Mouse (Mus musculus) heart, adult 2 months (tissue): ENCODE measurements around the gene Sptlc2. TPM values are rescaled to one million over a fixed set of nuclear protein-coding genes. Genes with fewer than 3 reads are reported as not detected.
A peak's percentile ranks its signal among the peaks of the same experiment; 100 is the strongest.

Experiments used
- DNase-seq, 2 experiments: peaks; one replicate each; pipeline ENCODE4 v3.0.0; 2021
- H3K27ac ChIP-seq: fragments of 200-600 bp; 2 replicates; pipeline ENCODE4 v1.8.1; 2022
- H3K27me3 ChIP-seq: fragments of 200-500 bp; 2 replicates; pipeline ENCODE4 v1.6.1; 2012; ENCODE audit warnings: mild to moderate bottlenecking, low read length, inconsistent platforms, mixed read lengths; ENCODE audit not compliant: control insufficient read depth, insufficient read depth
- H3K36me3 ChIP-seq: fragments of 200-500 bp; 2 replicates; pipeline ENCODE4 v1.6.1; 2012; ENCODE audit warnings: low read length, inconsistent platforms; ENCODE audit not compliant: control insufficient read depth, insufficient read depth
- H3K4me1 ChIP-seq: fragments of 200-500 bp; 2 replicates; pipeline ENCODE4 v1.6.1; 2011; ENCODE audit warnings: low read length; ENCODE audit not compliant: control insufficient read depth, insufficient read depth
- H3K4me3 ChIP-seq: fragments of 200-600 bp; 2 replicates; pipeline ENCODE4 v1.8.1; 2022
- H3K79me2 ChIP-seq: fragments of 200-500 bp; replicated peaks from 2 replicates; pipeline ENCODE4 v1.6.1; 2012; ENCODE audit warnings: mild to moderate bottlenecking, inconsistent platforms, low read length, moderate library complexity, mixed read lengths; ENCODE audit not compliant: control insufficient read depth, insufficient read depth
- H3K9ac ChIP-seq: fragments of 200-500 bp; 2 replicates; pipeline ENCODE4 v1.6.1; 2012; ENCODE audit warnings: low read depth, mild to moderate bottlenecking, control low read depth, inconsistent platforms, low read length, mixed read lengths
- CTCF ChIP-seq: fragments of 200-600 bp; IDR thresholded peaks from 2 replicates; pipeline ENCODE4 v1.8.1; 2022; ENCODE audit warnings: antibody characterized with exemption, mild to moderate bottlenecking, moderate library complexity
- EP300 ChIP-seq: fragments of 200-500 bp; IDR thresholded peaks from 2 replicates; pipeline ENCODE4 v1.6.1; 2011; ENCODE audit warnings: low read depth, low read length, control low read depth; ENCODE audit not compliant: insufficient read depth
- POLR2A ChIP-seq: fragments of 200-500 bp; IDR thresholded peaks from 2 replicates; pipeline ENCODE4 v1.6.1; 2011; ENCODE audit warnings: mild to moderate bottlenecking, low read depth, low read length, control low read depth; ENCODE audit not compliant: insufficient read depth
- WGBS: fragments of 180-500 bp; shearing (Covaris S2); methylation state at CpG from one replicate; pipeline ENCODE4 v1.1.7; 2018; 5-methylcytosine and 5-hydroxymethylcytosine counted together
- intact Hi-C: fragments of 180-260 bp; cut with DNase I; formaldehyde crosslinking; loops from one replicate; pipeline ENCODE4 v1.15.1; 2025
- microRNA-seq, 2 experiments: library from miRNA; unstranded; fragments of <30 nt; microRNA quantifications; one replicate each; pipeline ENCODE4 v1.2.0; 2021
- polyA plus RNA-seq: library from polyadenylated mRNA; depleted of rRNA; stranded (reverse); fragments of >200 nt; gene quantifications from 2 replicates; pipeline ENCODE4 v1.2.3, GENCODE M21; 2012; rRNA removed
- total RNA-seq, 2 experiments: library from RNA; stranded (reverse); gene quantifications; 2 replicates each; pipeline ENCODE4 v1.2.3; 2021

The Sptlc2 gene
- total and polyA plus RNA-seq, 3 experiments: 5.0 to 23.1 (median 21.1) TPM

DNA sequence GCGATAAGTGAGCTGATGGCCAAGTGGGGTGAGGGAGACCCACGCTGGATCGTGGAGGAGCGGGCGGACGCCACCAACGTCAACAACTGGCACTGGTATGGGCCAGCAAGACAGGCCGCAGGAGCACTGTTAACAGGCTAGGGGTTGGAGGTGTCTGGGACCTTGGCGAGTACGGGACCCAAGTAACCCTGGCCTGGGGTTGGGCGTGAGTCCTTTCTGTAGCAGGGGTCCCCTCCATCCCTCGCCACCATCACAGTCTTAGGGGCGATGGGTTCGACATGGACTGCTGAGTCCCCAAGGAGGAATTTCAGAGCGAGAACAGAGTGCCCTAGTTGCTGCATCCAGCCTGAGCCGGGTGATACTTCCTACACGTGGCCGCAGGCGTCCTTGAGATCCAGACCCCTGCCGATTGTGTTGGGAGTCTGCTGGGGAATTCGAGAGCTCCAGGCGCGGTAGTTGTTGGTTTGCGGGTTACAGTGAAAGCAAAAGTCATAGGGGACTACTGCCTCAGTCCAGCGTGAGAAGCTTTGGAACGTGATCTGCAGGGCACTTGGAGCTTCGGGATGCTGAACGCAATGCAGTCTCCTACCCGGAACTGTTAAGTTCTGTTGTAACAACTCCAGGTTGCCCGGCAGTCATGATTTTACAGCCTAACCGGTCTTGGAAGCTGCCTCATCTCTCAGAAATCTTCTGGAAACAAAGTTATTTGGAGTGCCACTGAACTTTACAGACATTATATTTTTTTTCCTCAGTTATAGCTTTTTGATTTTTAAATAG is 121.1 kb downstream of the Sptlc2 start:
- Histone ChIP-seq H3K4me3 (peak overlapping the region; percentile 74), H3K4me1 (peaks cover 2% of the 10 kb centered on the region), H3K79me2 (no peaks in the 10 kb centered on the region; the same call in 1 of the 2 replicates), H3K27me3 (no peaks in the 10 kb centered on the region), H3K36me3 (peaks cover 4% of the 10 kb centered on the region), H3K9ac (peak overlapping the region; percentile 92), H3K27ac (peak overlapping the region; percentile 93)
- no peak for TF ChIP-seq POLR2A
- no peak for TF ChIP-seq EP300
- no peak for TF ChIP-seq CTCF
- no peak for DNase-seq
- intact Hi-C loops: loop anchor here (1.0 to 5.0 kb wide), 2 partner anchors 120 to 145 kb away; partner anchors contain the start of genes Gstz1 and Pomt2
- WGBS: under 1% methylated on average over 31 of the region's 31 CpGs

DNA sequence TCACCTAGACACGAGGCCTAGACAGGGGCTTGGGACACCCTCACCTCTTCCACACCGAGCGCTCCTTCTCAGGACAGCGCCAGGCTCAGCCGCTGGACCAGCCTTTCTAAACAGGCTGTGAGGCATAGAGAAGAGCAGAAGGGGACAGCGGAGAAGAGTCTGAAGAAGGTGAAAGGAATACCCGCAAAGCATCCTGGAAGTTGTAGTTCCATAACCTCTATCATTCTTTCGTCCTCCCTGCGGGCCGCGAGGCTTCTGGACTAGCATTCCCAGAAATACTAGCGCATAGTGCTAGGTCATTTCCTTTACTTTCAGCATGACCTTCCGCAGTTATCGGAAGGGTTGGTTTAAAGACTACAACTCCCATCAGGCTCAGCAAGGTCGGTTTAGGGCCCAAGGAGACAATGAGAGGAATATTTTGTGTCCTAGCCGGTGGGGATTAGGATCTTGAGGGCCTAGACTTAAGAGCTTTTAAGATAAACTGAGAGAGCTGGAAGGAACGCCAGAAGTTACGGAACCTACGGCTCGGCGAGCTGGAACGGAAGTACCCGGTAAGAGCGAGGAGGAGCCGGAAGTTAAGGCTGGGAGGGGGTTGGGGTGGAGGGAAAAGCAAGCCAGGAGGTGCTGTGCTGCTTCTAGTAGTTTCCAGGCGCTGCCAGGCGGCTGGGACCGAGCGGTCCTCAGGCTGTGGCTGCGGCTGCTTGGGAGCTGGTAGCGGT is 121.9 kb downstream of the Sptlc2 start, which contains the start of the genes Vipas39 and Ahsa1:
Gene Vipas39 (minus strand): TSS at position 149 of the 719 bp plus-strand sequence.
Gene Ahsa1 (plus strand): TSS at position 372 of the 719 bp plus-strand sequence.
- DNase-seq: peak; percentile 87 to 93
- peaks cover 4% of the 10 kb centered on the region for H3K36me3 ChIP-seq
- peak; percentile 91 for TF ChIP-seq POLR2A
- peak; percentile 69 for TF ChIP-seq EP300
- peak; percentile 44 for TF ChIP-seq CTCF
- intact Hi-C loops: loop anchor here (1.0 to 5.0 kb wide), 2 partner anchors 119 to 146 kb away; partner anchors contain the start of genes Gstz1 and Pomt2
- peak within 1 kb of the TSS; percentile 74 for H3K4me3 ChIP-seq
- WGBS: under 1% methylated on average over 31 of the region's 31 CpGs
- no peaks in the 10 kb centered on the region for H3K27me3 ChIP-seq
- no peaks in the 10 kb centered on the region; the same call in 1 of the 2 replicates for H3K79me2 ChIP-seq
- peaks cover 2% of the 10 kb centered on the region for H3K4me1 ChIP-seq
- H3K27ac ChIP-seq: peak within 1 kb of the TSS; percentile 93
- H3K9ac ChIP-seq: peak within 1 kb of the TSS; percentile 93

DNA sequence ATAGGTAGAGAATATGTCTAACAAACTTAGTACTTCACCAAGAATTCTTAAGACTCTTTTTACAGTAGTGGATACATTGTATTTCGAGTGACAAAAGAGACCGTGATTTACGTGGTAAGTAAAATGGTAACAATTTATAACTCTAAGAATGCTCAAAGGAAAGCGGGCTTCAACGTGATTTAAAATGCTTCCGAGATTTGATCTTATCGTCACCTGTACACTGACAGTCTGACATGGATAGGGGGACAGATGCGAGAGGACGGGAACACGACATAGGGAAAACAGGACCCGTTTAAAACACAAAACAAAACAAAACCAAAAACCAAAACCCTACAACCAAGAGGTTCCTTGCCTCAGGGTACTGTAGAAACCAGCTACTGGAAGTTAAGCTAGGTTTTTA is 122.7 kb downstream of the Sptlc2 start:
- no peak for TF ChIP-seq POLR2A
- TF ChIP-seq EP300: no peak
- TF ChIP-seq CTCF: no peak
- intact Hi-C loops: loop anchor here (5.0 kb wide), 1 partner anchor 147 kb away; no protein-coding TSS in a partner anchor
- Histone ChIP-seq H3K4me1 (peaks cover 2% of the 10 kb centered on the region), H3K36me3 (peaks cover 4% of the 10 kb centered on the region), H3K79me2 (no peaks in the 10 kb centered on the region; the same call in 1 of the 2 replicates), H3K27ac (peak overlapping the region; percentile 93), H3K4me3 (peak overlapping the region; percentile 74), H3K9ac (peak overlapping the region; percentile 93), H3K27me3 (no peaks in the 10 kb centered on the region)
- DNase-seq: no peak
- 10% methylated on average over 11 of the region's 11 CpGs for WGBS

DNA sequence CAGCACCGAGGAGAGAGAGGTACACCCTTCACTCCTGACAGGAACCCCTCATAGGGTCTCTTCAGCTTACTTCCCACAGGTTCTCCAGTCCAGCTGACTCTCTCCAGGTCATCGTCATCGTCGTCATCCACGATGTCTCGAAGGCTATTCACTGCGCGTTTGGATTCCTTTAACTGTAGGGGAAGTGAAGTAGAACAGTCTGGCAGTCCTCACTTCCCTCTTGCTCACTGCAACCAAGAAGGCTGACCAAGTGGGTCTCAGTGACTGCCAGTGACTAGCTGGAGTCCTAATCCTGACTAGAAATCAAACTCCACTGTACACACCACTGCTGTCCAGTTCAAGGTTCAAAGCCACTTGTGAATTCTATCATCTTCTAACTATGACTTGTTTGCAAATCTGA is 127.6 kb downstream of the Sptlc2 start:
- WGBS: 96% methylated on average over 8 of the region's 8 CpGs
- H3K4me3 ChIP-seq: no peak overlapping the region
- DNase-seq: no peak
- TF ChIP-seq CTCF (no peak), POLR2A (no peak), EP300 (no peak)
- no peaks in the 10 kb centered on the region for H3K36me3 ChIP-seq
- no peaks in the 10 kb centered on the region for H3K79me2 ChIP-seq
- H3K27ac ChIP-seq: no peak overlapping the region
- intact Hi-C loops: no loop called here
- H3K4me1 ChIP-seq: no peaks in the 10 kb centered on the region
- H3K9ac ChIP-seq: no peak overlapping the region
- H3K27me3 ChIP-seq: no peaks in the 10 kb centered on the region

DNA sequence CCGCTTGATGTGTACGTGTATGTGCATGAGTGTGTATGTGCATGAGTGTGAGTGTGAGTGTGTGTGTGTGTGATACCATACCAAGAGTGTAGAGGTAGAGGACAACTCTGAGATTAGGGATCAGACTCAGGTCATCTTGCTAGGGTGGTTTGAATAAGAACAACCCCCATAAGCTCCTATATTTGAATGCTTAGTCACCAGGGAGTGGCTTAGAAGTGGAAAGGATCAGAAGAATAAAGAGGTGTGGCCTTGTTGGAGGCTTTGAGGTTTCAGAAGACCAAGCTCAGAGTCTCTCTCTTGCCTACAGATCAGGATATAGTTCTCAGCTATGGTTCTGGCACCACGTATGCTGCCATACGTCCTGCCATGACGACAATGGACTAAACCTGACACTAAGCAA is 131.5 kb downstream of the Sptlc2 start:
- Histone ChIP-seq H3K36me3 (no peaks in the 10 kb centered on the region; the same call in 1 of the 2 replicates), H3K9ac (no peak overlapping the region), H3K27me3 (no peaks in the 10 kb centered on the region), H3K27ac (no peak overlapping the region), H3K4me1 (no peaks in the 10 kb centered on the region), H3K79me2 (no peaks in the 10 kb centered on the region), H3K4me3 (no peak overlapping the region)
- no peak for DNase-seq
- TF ChIP-seq CTCF (no peak), EP300 (no peak), POLR2A (no peak)
- WGBS: 92% methylated on average over 5 of the region's 5 CpGs
- intact Hi-C loops: no loop called here

Small RNAs within 50 kb of the gene (microRNA-seq; reads per million reads assigned to microRNA genes)
- gene Gm47293 (0 reads per million in 2 experiments), gene Mir3068 (21.2 to 90.3 reads per million in 2 experiments)

Other genes starting within 250 kb of the Sptlc2 start
- gene Gstz1, start 241.2 kb downstream of the Sptlc2 start, total RNA-seq: 10 to 100 TPM; 43.1 to 46.0 TPM
- 66.7 and 89.0 TPM in 2 replicates for gene Gstz1, start 241.2 kb downstream of the Sptlc2 start, polyA plus RNA-seq
- gene Pomt2, start 240.4 kb downstream of the Sptlc2 start, total RNA-seq: 1 to 10 TPM; 9.4 to 9.7 TPM
- gene Pomt2, start 240.4 kb downstream of the Sptlc2 start, polyA plus RNA-seq: 9.8 and 18.9 TPM in 2 replicates
- gene Samd15, start 188.6 kb downstream of the Sptlc2 start, total RNA-seq: not detected
- 0.39 TPM in 1 of 2 replicates, not detected in the other for gene Samd15, start 188.6 kb downstream of the Sptlc2 start, polyA plus RNA-seq
- 1 to 10 TPM; 5.3 to 6.4 TPM for gene Tmed8, start 187.9 kb downstream of the Sptlc2 start, total RNA-seq
- gene Tmed8, start 187.9 kb downstream of the Sptlc2 start, polyA plus RNA-seq: 3.1 and 5.6 TPM in 2 replicates
- gene Noxred1, start 149.6 kb downstream of the Sptlc2 start, total RNA-seq: under 1 TPM; 0.39 to 0.61 TPM
- gene Noxred1, start 149.6 kb downstream of the Sptlc2 start, polyA plus RNA-seq: 0.47 and 0.67 TPM in 2 replicates
- gene Vipas39, start 122.1 kb downstream of the Sptlc2 start, total RNA-seq: 10 to 100 TPM; 23.2 to 25.5 TPM
- gene Vipas39, start 122.1 kb downstream of the Sptlc2 start, polyA plus RNA-seq: 23.3 and 39.7 TPM in 2 replicates
- gene Ahsa1, start 121.9 kb downstream of the Sptlc2 start, total RNA-seq: 100 to 1,000 TPM; 138 to 153 TPM
- gene Ahsa1, start 121.9 kb downstream of the Sptlc2 start, polyA plus RNA-seq: 74.5 and 85.8 TPM in 2 replicates
- gene Ism2, start 88.7 kb downstream of the Sptlc2 start, total RNA-seq: not detected
- gene Ism2, start 88.7 kb downstream of the Sptlc2 start, polyA plus RNA-seq: 0.09 and 0.18 TPM in 2 replicates
- gene Slirp, start 55.5 kb upstream of the Sptlc2 start, total RNA-seq: 100 to 1,000 TPM; 169 to 173 TPM
- 32.1 and 49.0 TPM in 2 replicates for gene Slirp, start 55.5 kb upstream of the Sptlc2 start, polyA plus RNA-seq
- 10 to 100 TPM in 1 of 2 experiments, 1 to 10 TPM in 1; 9.6 to 11.5 TPM for gene Alkbh1, start 55.7 kb upstream of the Sptlc2 start, total RNA-seq
- gene Alkbh1, start 55.7 kb upstream of the Sptlc2 start, polyA plus RNA-seq: 7.6 and 11.9 TPM in 2 replicates
- gene Snw1, start 83.9 kb upstream of the Sptlc2 start, total RNA-seq: 10 to 100 TPM; 42.3 to 46.1 TPM
- gene Snw1, start 83.9 kb upstream of the Sptlc2 start, polyA plus RNA-seq: 8.5 and 15.6 TPM in 2 replicates
- not detected for gene Gm5788, start 106.4 kb upstream of the Sptlc2 start, total RNA-seq
- gene Gm5788, start 106.4 kb upstream of the Sptlc2 start, polyA plus RNA-seq: not detected in 2 replicates
- not detected for gene Gm8300, start 126.0 kb upstream of the Sptlc2 start, total RNA-seq
- gene Gm8300, start 126.0 kb upstream of the Sptlc2 start, polyA plus RNA-seq: not detected in 2 replicates
- gene Oog1, start 214.3 kb upstream of the Sptlc2 start, total RNA-seq: not detected
- gene Oog1, start 214.3 kb upstream of the Sptlc2 start, polyA plus RNA-seq: not detected in 2 replicates
- not detected for gene Gm4027, start 230.5 kb upstream of the Sptlc2 start, total RNA-seq
- gene Gm4027, start 230.5 kb upstream of the Sptlc2 start, polyA plus RNA-seq: not detected in 2 replicates